Mouse (Mus musculus) CH12.LX (cell line): ENCODE measurements around the gene Trat1.

ENCODE experiments used
- CHD1 ChIP-seq: IDR thresholded peaks from 2 replicates; pipeline ENCODE4 v1.6.1; 2012; ENCODE audit warnings: low read depth, low read length, improper control_type of control experiment, inconsistent platforms
- CTCF ChIP-seq, 2 experiments: IDR thresholded peaks in 1 of 2; conservative IDR thresholded peaks in 1 of 2; 2 replicates each; pipeline ENCODE4 v1.5.1; 2011 to 2012; ENCODE audit warnings: low read depth in 2 of 2, low read length in 2 of 2, improper control_type of control experiment in 1 of 2, inconsistent platforms in 1 of 2, mild to moderate bottlenecking in 1 of 2, moderate library complexity in 1 of 2
- E2F4 ChIP-seq: IDR thresholded peaks from 2 replicates; pipeline ENCODE4 v1.6.1; 2011; ENCODE audit warnings: low read depth, low read length, improper control_type of control experiment; ENCODE audit not compliant: insufficient replicate concordance
- KAT2A ChIP-seq: IDR thresholded peaks from 2 replicates; pipeline ENCODE4 v1.6.1; 2012; ENCODE audit warnings: low read length, improper control_type of control experiment, inconsistent platforms; ENCODE audit not compliant: insufficient replicate concordance
- POLR2A ChIP-seq: IDR thresholded peaks from 2 replicates; pipeline ENCODE4 v1.6.1; 2011; ENCODE audit warnings: low read depth, mild to moderate bottlenecking, improper control_type of control experiment, low read length
- RAD21 ChIP-seq: IDR thresholded peaks from 2 replicates; pipeline ENCODE4 v1.6.1; 2011; ENCODE audit warnings: low read depth, mild to moderate bottlenecking, low read length, improper control_type of control experiment, moderate library complexity
- SIN3A ChIP-seq: IDR thresholded peaks from 2 replicates; pipeline ENCODE4 v1.6.1; 2012; ENCODE audit warnings: low read length, improper control_type of control experiment, inconsistent platforms
- ZMIZ1 ChIP-seq: IDR thresholded peaks from 2 replicates; pipeline ENCODE4 v1.6.1; 2012; ENCODE audit warnings: low read depth, mild to moderate bottlenecking, inconsistent platforms, low read length, improper control_type of control experiment
- ZNF384 ChIP-seq: IDR thresholded peaks from 2 replicates; pipeline ENCODE4 v1.6.1; 2012; ENCODE audit warnings: low read depth, low read length, improper control_type of control experiment, inconsistent platforms

- TF ChIP-seq E2F4 = no peak
- TF ChIP-seq RAD21 = no peak
- TF ChIP-seq KAT2A = no peak
- TF ChIP-seq CHD1 = no peak
- no peak for TF ChIP-seq ZNF384
- no peak for TF ChIP-seq CTCF (conservative IDR thresholded peaks at IDR 0.05 in 1 of 2, IDR thresholded peaks at IDR 0.05 in 1 of 2; ENCODE audit: low read depth in 2 of 2, low read length in 2 of 2)
- TF ChIP-seq POLR2A = no peak
- TF ChIP-seq SIN3A = no peak
- no peak for TF ChIP-seq ZMIZ1
These were observed 26.4 kb downstream of the Trat1 start for GRCm38 (mm10) chr16:48745418-48745817.
